In the genomic region with DNA sequence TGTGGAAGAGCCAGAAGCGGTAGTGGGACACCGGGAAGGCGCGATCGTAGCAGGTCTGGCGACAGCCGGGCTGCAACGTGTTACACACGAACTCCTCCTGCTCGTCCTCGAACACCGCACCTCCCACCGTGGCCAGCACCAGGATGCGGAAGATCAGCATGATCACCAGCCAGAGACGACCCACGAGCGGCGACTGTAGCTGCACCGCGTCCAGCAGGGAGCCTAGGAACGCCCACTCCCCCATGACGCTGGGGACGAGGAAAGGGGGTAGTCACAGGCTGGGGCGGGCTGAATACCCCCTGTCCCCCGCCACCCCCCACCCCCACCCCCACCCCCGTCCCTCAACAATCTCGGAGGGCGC, we compare ENCODE assay signal across 8 mouse cellular contexts. TPM values are rescaled to one million over a fixed set of nuclear protein-coding genes. Genes with fewer than 3 reads are reported as not detected.
DNase-seq lines count a peak whose midpoint lies in the region; ATAC-seq and TF ChIP-seq lines count a peak whose summit lies in the region.

Gene Gjd3, minus strand, starts transcription at position 244 of the 361 bp plus-strand sequence.

- no peak for TF ChIP-seq CTCF in cerebellum, adult 2 months (IDR thresholded peaks at IDR 0.05; ENCODE audit: borderline replicate concordance, insufficient read depth, low read depth, low read length)
- TF ChIP-seq CTCF in spleen, adult 2 months (IDR thresholded peaks at IDR 0.05; ENCODE audit: extremely low read depth, insufficient read depth, insufficient read length, insufficient replicate concordance), result no peak

- DNase-seq in cerebellum, adult 2 months, result no peak
- no peak for DNase-seq in cerebellum, adult 8-10 months
- DNase-seq in spleen, adult 2 months (ENCODE audit: low read depth in 1 of 2, low spot score in 2 of 2), result no peak
- no peak for DNase-seq in spleen, adult 12 weeks (ENCODE audit: low spot score)
- DNase-seq in Muller cell, postnatal 12 days (ENCODE audit: inconsistent ontology term), result no peak
- DNase-seq in embryo, embryonic 10 days (ENCODE audit: low spot score), result no peak
- no peak for DNase-seq in ovary, adult 18-20 months (ENCODE audit: low spot score)

- TF ChIP-seq POLR2A in cerebellum, adult 2 months (IDR thresholded peaks at IDR 0.05; ENCODE audit: borderline replicate concordance, insufficient read depth, low read length), result no peak
- TF ChIP-seq POLR2A in spleen, adult 2 months (IDR thresholded peaks at IDR 0.05; ENCODE audit: low read depth, low read length), result no peak

- H3K27me3 ChIP-seq in cerebellum, adult 2 months (ENCODE audit: control insufficient read depth, insufficient read depth, low read length), result no peaks in the 10 kb centered on the region
- H3K27me3 ChIP-seq in spleen, adult 2 months (ENCODE audit: control insufficient read depth, insufficient read depth, low read length), result peaks cover 2% of the 10 kb centered on the region; the same call in 1 of the 2 replicates
- H3K27me3 ChIP-seq in liver, embryonic 12.5 days (replicated peaks), result peaks cover 73% of the 10 kb centered on the region

- no peak for ATAC-seq in liver, embryonic 12.5 days

- no peaks in the 10 kb centered on the region for H3K9me3 ChIP-seq in liver, embryonic 12.5 days (replicated peaks)

- H3K4me1 ChIP-seq in cerebellum, adult 2 months (ENCODE audit: control insufficient read depth, insufficient read depth, low read length), result peaks cover 5% of the 10 kb centered on the region; the same call in 1 of the 2 replicates
- H3K4me1 ChIP-seq in spleen, adult 2 months (ENCODE audit: control insufficient read depth, insufficient read depth, insufficient read length), result no peaks in the 10 kb centered on the region; the same call in 1 of the 2 replicates
- peaks cover 16% of the 10 kb centered on the region for H3K4me1 ChIP-seq in liver, embryonic 12.5 days

- peak within 1 kb of the TSS; percentile 76 for H3K4me2 ChIP-seq in liver, embryonic 12.5 days

- H3K9ac ChIP-seq in liver, embryonic 12.5 days, result 0 out of 2 replicates have a peak within 1 kb of the TSS, but pooled peaks have one; percentile 27

- WGBS in cerebellum, adult 2 months, result 4% methylated on average over 28 of the region's 28 CpGs
- WGBS in spleen, adult 2 months, result 8% methylated on average over 28 of the region's 28 CpGs
- WGBS in liver, embryonic 12.5 days (ENCODE audit: insufficient replicate concordance), result 2% methylated on average over 28 of the region's 28 CpGs

- H3K36me3 ChIP-seq in spleen, adult 2 months (ENCODE audit: control insufficient read depth, insufficient read depth, low read length), result no peaks in the 10 kb centered on the region
- peaks cover 2% of the 10 kb centered on the region for H3K36me3 ChIP-seq in liver, embryonic 12.5 days

- 0 out of 2 replicates have a peak within 1 kb of the TSS, but pooled peaks have one; percentile 11 for H3K27ac ChIP-seq in cerebellum, adult 2 months (ENCODE audit: insufficient read depth, low read length)
- H3K27ac ChIP-seq in spleen, adult 2 months (ENCODE audit: insufficient read depth, low read length), result no peak within 1 kb of the TSS
- no peak within 1 kb of the TSS for H3K27ac ChIP-seq in liver, embryonic 12.5 days

- H3K4me3 ChIP-seq in cerebellum, adult 2 months (replicated peaks; ENCODE audit: insufficient read depth, low read depth, low read length), result peak within 1 kb of the TSS; percentile 55
- H3K4me3 ChIP-seq in spleen, adult 2 months (ENCODE audit: extremely low read depth, insufficient read depth, insufficient read length), result peak within 1 kb of the TSS; percentile 54
- peak within 1 kb of the TSS; percentile 52 for H3K4me3 ChIP-seq in liver, embryonic 12.5 days

RNA-seq across cellular contexts. Expression of gene Gjd3, which starts in this region (rescaled TPM):
- 1.2 and 2.1 TPM in 2 replicates for polyA plus RNA-seq in cerebellum, adult 2 months (2012; rRNA removed)
- polyA plus RNA-seq in spleen, adult 2 months (2012; rRNA removed), result 0.56 and 0.67 TPM in 2 replicates
- not detected in 2 replicates for polyA plus RNA-seq in liver, embryonic 12.5 days (2016; fragmentation: Nextera tagmentation; extraction: Ambion mirVana)
